Mouse (Mus musculus) heart, adult 9 months (tissue): ENCODE data around the gene Rspo1.

Experiments used
- DNase-seq, 2 experiments: peaks; one replicate each; pipeline ENCODE4 v3.0.0; 2022; ENCODE audit warnings: low spot score in 2 of 2

Gene Rspo1

DNA sequence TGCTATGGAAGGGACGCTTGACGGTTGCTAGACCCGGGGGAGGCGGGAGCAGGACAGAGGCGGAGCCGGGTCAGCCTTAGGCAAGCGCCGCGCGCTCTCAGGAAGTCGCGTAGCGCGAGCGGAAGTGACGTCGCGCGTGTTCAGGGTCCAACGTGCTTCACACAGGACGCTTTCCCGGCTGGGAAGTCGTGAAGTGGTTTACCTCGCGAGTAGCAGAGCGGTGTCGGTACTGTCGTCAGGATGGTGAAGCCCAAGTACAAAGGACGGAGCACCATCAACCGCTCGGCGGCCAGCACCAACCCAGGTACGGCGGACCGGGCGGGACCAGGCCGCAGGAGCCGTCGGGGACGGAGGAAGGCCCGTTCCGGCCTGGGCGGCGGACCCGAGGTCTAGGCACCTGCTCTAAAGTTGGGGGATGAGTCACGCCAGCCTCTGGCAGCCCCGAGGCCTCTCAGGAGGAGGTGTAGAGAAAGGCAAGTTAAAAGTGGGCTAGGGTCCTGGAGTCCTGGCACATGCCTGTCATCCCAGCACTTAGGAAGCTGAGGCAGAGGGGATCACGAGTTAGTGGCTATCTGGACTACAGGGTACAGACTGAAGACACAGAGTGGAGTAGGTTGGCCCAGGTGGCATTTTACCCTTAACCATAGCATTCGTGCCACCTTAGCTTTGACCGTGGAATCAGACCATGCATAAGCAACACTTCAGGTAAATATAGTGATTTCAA, 43.8 kb downstream of the Rspo1 start:
- DNase-seq = peak; percentile 92 to 94

DNA sequence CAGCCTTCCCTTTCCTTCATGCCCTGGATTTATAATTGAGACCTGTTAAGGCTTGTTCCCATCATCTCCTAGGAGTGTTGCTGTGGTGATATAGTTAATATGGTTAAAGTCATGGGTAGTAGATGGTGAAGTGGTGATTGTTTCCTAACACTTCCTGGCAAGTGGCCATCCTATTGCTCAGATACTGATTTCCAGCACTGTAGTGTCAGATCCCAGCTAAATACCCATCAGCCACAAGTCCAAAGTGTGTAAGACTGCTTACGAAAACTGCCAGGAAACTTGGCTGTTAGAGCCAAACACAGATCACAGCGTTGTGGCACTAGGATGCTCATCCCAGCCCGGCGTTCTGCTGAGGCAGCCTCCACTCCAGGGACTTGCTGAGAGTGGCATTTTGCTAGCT, 48.1 kb downstream of the Rspo1 start:
- DNase-seq = no peak

DNA sequence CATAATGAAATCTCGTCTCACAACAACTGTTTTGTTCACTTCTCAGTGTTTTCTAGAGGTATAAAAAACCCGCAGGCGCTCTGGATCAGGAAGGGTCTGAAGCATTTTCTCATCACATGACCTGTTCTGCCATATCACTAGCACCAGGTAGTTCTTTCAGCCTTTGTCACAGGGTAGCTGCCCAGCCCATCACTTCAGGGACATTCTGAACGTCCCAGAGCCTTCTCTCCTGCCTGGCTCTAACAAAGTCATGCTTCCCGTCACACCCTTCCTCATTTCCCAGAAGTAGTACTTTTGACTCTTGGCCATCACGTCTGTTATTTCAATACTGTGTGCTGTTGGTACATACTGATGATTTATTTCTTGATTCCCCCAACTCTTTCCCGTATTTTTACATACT, 58.2 kb downstream of the Rspo1 start:
- peak; percentile 8 to 28 for DNase-seq

DNA sequence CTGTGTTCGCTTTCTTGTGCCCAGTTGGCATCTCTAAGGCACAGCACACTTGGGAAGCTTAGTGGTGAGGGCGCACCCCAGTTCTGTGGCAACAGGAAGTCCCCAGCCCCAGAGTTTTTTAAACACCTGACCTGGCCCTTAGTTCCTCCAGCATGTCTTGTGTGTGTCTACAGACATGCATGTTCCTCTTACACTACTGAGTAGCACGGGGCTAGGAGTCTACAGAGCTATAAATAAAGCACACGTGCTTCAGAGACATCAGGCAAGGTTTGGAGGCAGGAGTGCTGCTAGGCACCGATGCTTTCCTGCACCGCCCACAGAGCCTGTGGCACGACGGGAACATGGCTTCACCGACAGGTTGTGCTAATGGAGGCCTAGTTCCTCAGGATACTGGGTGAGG, 69.2 kb downstream of the Rspo1 start:
- no peak for DNase-seq

DNA sequence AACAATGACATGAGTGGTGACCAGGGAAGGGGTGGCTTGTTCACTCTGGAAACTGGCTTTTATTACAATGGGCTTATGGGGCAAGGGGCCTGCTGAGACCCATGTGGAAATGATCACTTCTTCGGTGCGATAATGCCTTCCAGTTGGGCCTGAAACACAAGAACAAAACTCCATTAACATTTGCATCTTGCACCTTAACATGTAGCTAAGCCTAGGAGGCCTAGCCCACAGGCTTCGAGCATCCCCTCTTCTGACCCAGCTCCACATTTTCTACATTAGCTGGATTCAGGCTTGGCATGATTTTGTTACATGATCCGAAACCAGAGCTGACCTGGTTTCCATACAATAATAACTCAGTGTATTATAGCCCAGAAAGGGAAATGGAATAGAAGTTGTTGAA, 70.2 kb downstream of the Rspo1 start:
- DNase-seq = no peak

DNA sequence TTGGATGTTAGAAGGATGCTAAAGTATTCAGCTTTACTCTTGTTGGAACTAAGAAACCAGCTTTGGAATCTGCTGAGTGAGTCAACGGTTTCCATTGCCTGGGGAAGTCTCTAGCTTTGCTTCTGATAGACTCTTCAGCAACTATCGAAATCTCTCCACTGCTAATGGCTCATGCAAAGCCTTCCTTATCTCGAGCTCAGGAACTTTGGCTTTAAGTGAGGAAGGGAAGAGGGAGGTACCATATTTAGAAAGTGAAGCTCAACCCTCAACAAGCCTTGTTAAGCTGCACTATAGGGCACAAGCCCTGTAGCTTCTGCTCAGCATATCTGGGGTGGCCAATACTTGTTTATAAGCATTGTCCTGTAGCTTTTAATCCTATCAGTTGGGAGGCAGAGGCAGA, 71.0 kb downstream of the Rspo1 start:
- DNase-seq = no peak

DNA sequence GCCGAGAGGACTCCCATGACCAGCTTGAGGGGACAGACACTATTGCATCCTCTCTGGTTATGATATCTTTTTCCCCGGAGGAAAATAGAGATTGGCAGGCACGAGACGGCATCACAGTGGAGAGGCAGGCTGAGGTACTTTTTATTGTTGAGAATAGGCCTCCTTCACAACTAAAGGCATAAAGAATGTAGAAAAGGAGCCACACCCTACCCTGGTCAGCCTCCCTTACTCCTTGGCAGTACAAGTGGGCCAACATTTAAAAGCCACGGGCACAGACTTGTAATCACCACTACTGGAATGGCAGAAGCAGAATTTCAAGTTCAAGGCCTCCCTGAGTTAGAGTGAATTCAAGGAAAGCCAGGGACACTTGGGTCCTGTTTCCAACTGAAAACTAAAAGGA, 71.8 kb downstream of the Rspo1 start:
- no peak for DNase-seq
